Mouse (Mus musculus) neural tube, embryonic 10.5 days (tissue): ENCODE data around the gene Akna.

Experiments used
- DNase-seq: peaks from one replicate; pipeline ENCODE4 v3.0.0-alpha.2; 2017; ENCODE audit warnings: low spot score; ENCODE audit errors: extremely low spot score

Gene Akna

GRCm38 (mm10) chr4:63409908-63410582 lies 6.9 kb upstream of the Akna start:
- no peak for DNase-seq

- DNase-seq = peak; percentile 34
These were observed 6.3 kb upstream of the Akna start for GRCm38 (mm10) chr4:63409317-63409907.

GRCm38 (mm10) chr4:63408649-63409048 lies 5.5 kb upstream of the Akna start:
- DNase-seq = peak; percentile 72

GRCm38 (mm10) chr4:63408247-63408646 lies 5.1 kb upstream of the Akna start:
- no peak for DNase-seq

- DNase-seq = no peak
These were observed 2.5 kb upstream of the Akna start for GRCm38 (mm10) chr4:63405683-63406082.

- DNase-seq = no peak
These were observed 1.9 kb upstream of the Akna start for GRCm38 (mm10) chr4:63405051-63405450.

- no peak for DNase-seq
These were observed 1.1 kb upstream of the Akna start for GRCm38 (mm10) chr4:63404205-63404604.

GRCm38 (mm10) chr4:63402558-63402957 lies 596 bp downstream of the Akna start:
- no peak for DNase-seq

- DNase-seq = no peak
These were observed 1.1 kb downstream of the Akna start for GRCm38 (mm10) chr4:63402056-63402455.

- no peak for DNase-seq
These were observed 1.5 kb downstream of the Akna start for GRCm38 (mm10) chr4:63401620-63402019.

GRCm38 (mm10) chr4:63400541-63401306 lies 2.4 kb downstream of the Akna start:
- DNase-seq = no peak

- DNase-seq = no peak
These were observed 3.4 kb downstream of the Akna start for GRCm38 (mm10) chr4:63399691-63400270.

GRCm38 (mm10) chr4:63398854-63399609 lies 4.1 kb downstream of the Akna start:
- no peak for DNase-seq

GRCm38 (mm10) chr4:63397981-63398537 lies 5.1 kb downstream of the Akna start:
- DNase-seq = no peak

- DNase-seq = no peak
These were observed 11.8 kb downstream of the Akna start for GRCm38 (mm10) chr4:63391322-63391721.

GRCm38 (mm10) chr4:63389887-63390528 lies 13.1 kb downstream of the Akna start:
- no peak for DNase-seq

- no peak for DNase-seq
These were observed 13.8 kb downstream of the Akna start for GRCm38 (mm10) chr4:63389121-63389886.

GRCm38 (mm10) chr4:63388029-63388428 lies 15.1 kb downstream of the Akna start:
- no peak for DNase-seq

- DNase-seq = no peak
These were observed 17.4 kb downstream of the Akna start for GRCm38 (mm10) chr4:63385784-63386183.

GRCm38 (mm10) chr4:63385253-63385652 lies 17.9 kb downstream of the Akna start:
- no peak for DNase-seq
